In the genomic region with DNA sequence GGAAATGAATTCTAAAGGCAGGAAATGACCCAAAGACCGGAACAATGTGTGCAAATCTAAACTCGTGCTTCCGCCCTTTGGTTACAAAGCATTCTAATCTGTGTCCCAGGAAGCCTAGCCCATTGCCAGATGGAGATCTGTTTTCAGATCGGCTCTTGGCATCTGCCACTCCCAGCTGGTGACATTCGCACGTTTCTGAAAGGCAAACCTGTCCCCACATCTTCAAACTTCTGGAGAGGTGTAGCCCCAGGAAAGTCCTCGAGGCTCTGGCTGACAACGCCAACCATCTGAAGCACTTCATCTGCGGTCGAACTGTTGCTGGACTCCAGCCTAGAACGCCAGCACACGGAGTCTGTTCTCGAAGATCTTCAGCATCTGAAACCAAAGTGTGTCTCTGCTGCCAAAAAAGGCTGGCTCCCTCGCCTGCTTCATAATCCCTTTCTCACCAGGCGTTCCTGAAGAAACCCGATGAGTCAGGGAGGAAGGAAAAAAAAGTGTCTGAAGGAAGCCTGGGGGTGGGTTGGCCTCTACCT, we compare ENCODE assay signal across 8 mouse cellular contexts.
DNase-seq lines count a peak whose midpoint lies in the region; ATAC-seq and TF ChIP-seq lines count a peak whose summit lies in the region.

No protein-coding gene starts in this region.

- 51% methylated on average over 16 of the region's 16 CpGs for WGBS in forebrain, embryonic 12.5 days
- 7% methylated on average over 16 of the region's 16 CpGs for WGBS in heart, embryonic 14.5 days
- 7% methylated on average over 16 of the region's 16 CpGs for WGBS in lung, embryonic 14.5 days

- DNase-seq in adipocyte (ENCODE audit: low spot score), result peak; percentile 86
- DNase-seq in layer of hippocampus, adult 8-10 months (ENCODE audit: low spot score in 2 of 2), result peak; percentile 84
- peak; percentile 94 for DNase-seq in lung, embryonic 14.5 days
- peak; percentile 62 for DNase-seq in right cerebral cortex, postnatal 4 days
- DNase-seq in spleen, postnatal 14 days (ENCODE audit: low spot score in 2 of 2), result no peak

- H3K4me3 ChIP-seq in E14TG2a.4 (replicated peaks; ENCODE audit: low read length), result peak overlapping the region; percentile 50
- H3K4me3 ChIP-seq in forebrain, embryonic 12.5 days (replicated peaks), result no peak overlapping the region
- H3K4me3 ChIP-seq in heart, embryonic 14.5 days (ENCODE audit: control insufficient read depth in 1 of 2, insufficient read depth in 1 of 2, low read depth in 1 of 2, low read length in 2 of 2), result peak overlapping the region in 1 of 2 experiments; percentile 3; a peak in 2 of 4 replicates
- H3K4me3 ChIP-seq in lung, embryonic 14.5 days (ENCODE audit: low read depth, low read length), result no peak overlapping the region; the same call in 1 of the 2 replicates

- H3K27ac ChIP-seq in forebrain, embryonic 12.5 days, result 0 out of 2 replicates have a peak overlapping the region, but pooled peaks have one; percentile 31
- peak overlapping the region; percentile 38 to 80 for H3K27ac ChIP-seq in heart, embryonic 14.5 days (replicated peaks in 1 of 2; ENCODE audit: control insufficient read depth in 1 of 2, insufficient read depth in 1 of 2, low read depth in 2 of 2, low read length in 2 of 2)
- peak overlapping the region; percentile 95 for H3K27ac ChIP-seq in lung, embryonic 14.5 days (ENCODE audit: low read depth)

- H3K9me3 ChIP-seq in E14TG2a.4 (ENCODE audit: low read length), result peaks cover 53% of the 10 kb centered on the region
- H3K9me3 ChIP-seq in forebrain, embryonic 12.5 days, result no peaks in the 10 kb centered on the region
- H3K9me3 ChIP-seq in heart, embryonic 14.5 days (ENCODE audit: control insufficient read depth, low read length), result no peaks in the 10 kb centered on the region
- no peaks in the 10 kb centered on the region for H3K9me3 ChIP-seq in lung, embryonic 14.5 days (ENCODE audit: low read depth, low read length)

- H3K27me3 ChIP-seq in E14TG2a.4 (ENCODE audit: insufficient read depth, low read length), result no peaks in the 10 kb centered on the region
- no peaks in the 10 kb centered on the region for H3K27me3 ChIP-seq in forebrain, embryonic 12.5 days
- H3K27me3 ChIP-seq in heart, embryonic 14.5 days (ENCODE audit: control insufficient read depth, insufficient read depth, low read length), result no peaks in the 10 kb centered on the region
- no peaks in the 10 kb centered on the region for H3K27me3 ChIP-seq in lung, embryonic 14.5 days (ENCODE audit: insufficient read depth, low read length)

- no peak overlapping the region for H3K9ac ChIP-seq in forebrain, embryonic 12.5 days
- peak overlapping the region; percentile 44; the same call in 1 of the 2 replicates for H3K9ac ChIP-seq in heart, embryonic 14.5 days (ENCODE audit: low read length)
- 0 out of 2 replicates have a peak overlapping the region, but pooled peaks have one; percentile 17 for H3K9ac ChIP-seq in lung, embryonic 14.5 days

- H3K36me3 ChIP-seq in E14TG2a.4 (ENCODE audit: insufficient read depth, low read length), result peaks cover 35% of the 10 kb centered on the region
- no peaks in the 10 kb centered on the region for H3K36me3 ChIP-seq in forebrain, embryonic 12.5 days (replicated peaks)
- no peaks in the 10 kb centered on the region for H3K36me3 ChIP-seq in heart, embryonic 14.5 days (ENCODE audit: control insufficient read depth, insufficient read depth, low read length)
- H3K36me3 ChIP-seq in lung, embryonic 14.5 days (ENCODE audit: insufficient read depth), result no peaks in the 10 kb centered on the region

- H3K4me2 ChIP-seq in forebrain, embryonic 12.5 days, result no peak overlapping the region
- peak overlapping the region; percentile 53 for H3K4me2 ChIP-seq in heart, embryonic 14.5 days (ENCODE audit: low read length)
- peak overlapping the region; percentile 52 for H3K4me2 ChIP-seq in lung, embryonic 14.5 days

- peaks cover 65% of the 10 kb centered on the region for H3K4me1 ChIP-seq in E14TG2a.4 (replicated peaks; ENCODE audit: low read depth, low read length)
- H3K4me1 ChIP-seq in forebrain, embryonic 12.5 days, result peaks cover 13% of the 10 kb centered on the region
- peaks cover 19 to 28% of the 10 kb centered on the region in 2 experiments for H3K4me1 ChIP-seq in heart, embryonic 14.5 days (ENCODE audit: control insufficient read depth in 2 of 2, insufficient read depth in 2 of 2, low read length in 2 of 2)
- H3K4me1 ChIP-seq in lung, embryonic 14.5 days (ENCODE audit: insufficient read depth), result peaks cover 24% of the 10 kb centered on the region

- TF ChIP-seq CTCF in E14TG2a.4 (conservative IDR thresholded peaks at IDR 0.05; ENCODE audit: low read length), result no peak
- TF ChIP-seq CTCF in lung, embryonic 14.5 days (IDR thresholded peaks at IDR 0.05; ENCODE audit: low read depth), result no peak

- no peak for ATAC-seq in forebrain, embryonic 12.5 days (ENCODE audit: low FRiP score)
- peak; percentile 42; the same call in 1 of the 2 replicates for ATAC-seq in heart, embryonic 14.5 days (ENCODE audit: insufficient number of reproducible peaks, insufficient read depth, low FRiP score, low read depth)
- peak; percentile 47 for ATAC-seq in lung, embryonic 14.5 days (ENCODE audit: insufficient read depth)

Comparison
In these comparisons a context has a peak if more than half of its experiments do, and no peak if none do; other contexts are left out.
1. DNase-seq: peak in adipocyte (single experiment), layer of hippocampus, adult 8-10 months (2 of 2), lung, embryonic 14.5 days (single experiment) and right cerebral cortex, postnatal 4 days (single experiment); none in spleen, postnatal 14 days (0 of 2).
2. H3K27ac ChIP-seq: peak in every context shown above with its lines; median percentile 95 in lung, embryonic 14.5 days; 59 in heart, embryonic 14.5 days; 31 in forebrain, embryonic 12.5 days.